Mouse (Mus musculus) hindlimb bud, embryonic 11.5 days (tissue): Measurements from ENCODE around the gene Rpn1.
A peak's percentile ranks its signal among the peaks of the same experiment; 100 is the strongest.

Experiments
- DNase-seq: peaks from one replicate; pipeline ENCODE4 v3.0.0-alpha.2; 2012; ENCODE audit warnings: low read depth, low spot score; ENCODE audit errors: extremely low spot score

Gene Rpn1

GRCm38 (mm10) chr6:88065116-88065515, 19.2 kb upstream of the Rpn1 start:
- DNase-seq = no peak

GRCm38 (mm10) chr6:88065968-88066367, 18.3 kb upstream of the Rpn1 start:
- no peak for DNase-seq

- no peak for DNase-seq
Observed at GRCm38 (mm10) chr6:88067722-88068121, 16.6 kb upstream of the Rpn1 start.

- DNase-seq = no peak
Observed at GRCm38 (mm10) chr6:88068739-88069138, 15.5 kb upstream of the Rpn1 start.

GRCm38 (mm10) chr6:88070468-88070867, 13.8 kb upstream of the Rpn1 start:
- DNase-seq = no peak

GRCm38 (mm10) chr6:88071216-88071615, 13.1 kb upstream of the Rpn1 start:
- no peak for DNase-seq

- DNase-seq = peak; percentile 90
Observed at GRCm38 (mm10) chr6:88074752-88075554, 9.3 kb upstream of the Rpn1 start.

GRCm38 (mm10) chr6:88075960-88076517, 8.2 kb upstream of the Rpn1 start:
- no peak for DNase-seq

- DNase-seq = no peak
Observed at GRCm38 (mm10) chr6:88083095-88083494, 1.2 kb upstream of the Rpn1 start.

GRCm38 (mm10) chr6:88083672-88084071, 610 bp upstream of the Rpn1 start:
- no peak for DNase-seq

GRCm38 (mm10) chr6:88088971-88089370, 4.7 kb downstream of the Rpn1 start:
- no peak for DNase-seq

- DNase-seq = no peak
Observed at GRCm38 (mm10) chr6:88095377-88095776, 11.1 kb downstream of the Rpn1 start.

GRCm38 (mm10) chr6:88102096-88102495, 17.8 kb downstream of the Rpn1 start:
- no peak for DNase-seq

GRCm38 (mm10) chr6:88105783-88106611, 21.7 kb downstream of the Rpn1 start:
- peak; percentile 73 for DNase-seq

GRCm38 (mm10) chr6:88106612-88107123, 22.4 kb downstream of the Rpn1 start:
- no peak for DNase-seq

GRCm38 (mm10) chr6:88107661-88108535, 23.6 kb downstream of the Rpn1 start:
- no peak for DNase-seq

GRCm38 (mm10) chr6:88113139-88113538, 28.9 kb downstream of the Rpn1 start:
- no peak for DNase-seq

GRCm38 (mm10) chr6:88114414-88114813, 30.1 kb downstream of the Rpn1 start:
- no peak for DNase-seq

- no peak for DNase-seq
Observed at GRCm38 (mm10) chr6:88116347-88117183, 32.3 kb downstream of the Rpn1 start.

GRCm38 (mm10) chr6:88117184-88117575, 32.9 kb downstream of the Rpn1 start:
- DNase-seq = no peak
